Mouse (Mus musculus) CD4-positive, CD25-positive, alpha-beta regulatory T cell, adult 2 months (primary cell): Measurements from ENCODE around the gene Gm49358.

Experiments
- DNase-seq: peaks from one replicate; pipeline ENCODE4 v3.0.0-alpha.2; 2012; ENCODE audit warnings: low read depth, low spot score

Gm49358 gene

GRCm38 (mm10) chr10:86810612-86811011, 46.8 kb downstream of the Gm49358 start:
- no peak for DNase-seq

GRCm38 (mm10) chr10:86814292-86815131, 50.7 kb downstream of the Gm49358 start:
- no peak for DNase-seq

GRCm38 (mm10) chr10:86815133-86815532, 51.4 kb downstream of the Gm49358 start:
- no peak for DNase-seq

- no peak for DNase-seq
Measured at GRCm38 (mm10) chr10:86819649-86820165, 55.9 kb downstream of the Gm49358 start.

- DNase-seq, result no peak
Measured at GRCm38 (mm10) chr10:86821014-86821413, 57.2 kb downstream of the Gm49358 start.

GRCm38 (mm10) chr10:86824093-86824492, 60.3 kb downstream of the Gm49358 start:
- DNase-seq, result peak; percentile 16

- no peak for DNase-seq
Measured at GRCm38 (mm10) chr10:86824871-86825270, 61.1 kb downstream of the Gm49358 start.

GRCm38 (mm10) chr10:86825871-86826522, 62.2 kb downstream of the Gm49358 start:
- DNase-seq, result no peak

GRCm38 (mm10) chr10:86826929-86827328, 63.2 kb downstream of the Gm49358 start:
- no peak for DNase-seq

- DNase-seq, result no peak
Measured at GRCm38 (mm10) chr10:86828221-86829135, 64.7 kb downstream of the Gm49358 start.

GRCm38 (mm10) chr10:86829515-86829914, 65.7 kb downstream of the Gm49358 start:
- DNase-seq, result peak; percentile 27

- DNase-seq, result no peak
Measured at GRCm38 (mm10) chr10:86836784-86837183, 73.0 kb downstream of the Gm49358 start.

GRCm38 (mm10) chr10:86838827-86839226, 75.1 kb downstream of the Gm49358 start:
- DNase-seq, result no peak

GRCm38 (mm10) chr10:86842659-86843058, 78.9 kb downstream of the Gm49358 start:
- no peak for DNase-seq

GRCm38 (mm10) chr10:86846926-86847467, 83.2 kb downstream of the Gm49358 start:
- no peak for DNase-seq

GRCm38 (mm10) chr10:86849087-86849486, 85.3 kb downstream of the Gm49358 start:
- DNase-seq, result no peak

GRCm38 (mm10) chr10:86849508-86849907, 85.7 kb downstream of the Gm49358 start:
- DNase-seq, result no peak

- no peak for DNase-seq
Measured at GRCm38 (mm10) chr10:86852160-86852559, 88.4 kb downstream of the Gm49358 start.

- DNase-seq, result no peak
Measured at GRCm38 (mm10) chr10:86853433-86853832, 89.7 kb downstream of the Gm49358 start.

- no peak for DNase-seq
Measured at GRCm38 (mm10) chr10:86860396-86860795, 96.6 kb downstream of the Gm49358 start.

GRCm38 (mm10) chr10:86862496-86862895, 98.7 kb downstream of the Gm49358 start:
- DNase-seq, result no peak
